Mouse (Mus musculus) kidney, adult 18-20 months (tissue): Measurements from ENCODE around the gene 1700020D05Rik.
"Not testable (repeated sequence)": the region's sequence is repeated elsewhere in the genome, so short reads cannot be mapped to it uniquely, and the experiment has no call there.

Experiments used
- DNase-seq: peaks from one replicate; pipeline ENCODE4 v3.0.0; 2021

Gene 1700020D05Rik

DNA sequence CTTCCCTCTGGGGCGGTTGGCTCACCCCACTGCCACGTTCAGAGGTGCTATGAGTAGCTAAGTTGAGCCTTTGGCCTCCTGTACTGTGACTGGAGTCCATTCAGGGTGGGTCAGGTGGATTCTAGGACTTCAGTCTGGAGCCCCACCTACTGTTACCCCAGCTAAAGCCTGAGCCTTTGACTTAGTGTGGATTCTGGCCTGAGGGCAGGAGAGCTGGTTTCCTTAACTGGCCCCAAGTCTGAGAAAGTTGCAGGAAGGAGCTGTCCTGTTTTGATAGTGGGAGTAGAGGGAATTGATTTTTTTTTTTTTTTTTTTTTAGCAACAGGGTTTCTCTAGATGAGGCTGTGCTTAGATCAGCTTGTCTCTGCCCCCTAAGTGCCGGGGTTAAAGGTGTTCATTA is 9.3 kb downstream of the 1700020D05Rik start:
- DNase-seq, result no peak

- DNase-seq, result not testable (repeated sequence)
Measured at GRCm38 (mm10) chr19:5493301-5493721, 10.3 kb downstream of the 1700020D05Rik start.

GRCm38 (mm10) chr19:5492641-5493040 is 10.9 kb downstream of the 1700020D05Rik start:
- no peak for DNase-seq

DNA sequence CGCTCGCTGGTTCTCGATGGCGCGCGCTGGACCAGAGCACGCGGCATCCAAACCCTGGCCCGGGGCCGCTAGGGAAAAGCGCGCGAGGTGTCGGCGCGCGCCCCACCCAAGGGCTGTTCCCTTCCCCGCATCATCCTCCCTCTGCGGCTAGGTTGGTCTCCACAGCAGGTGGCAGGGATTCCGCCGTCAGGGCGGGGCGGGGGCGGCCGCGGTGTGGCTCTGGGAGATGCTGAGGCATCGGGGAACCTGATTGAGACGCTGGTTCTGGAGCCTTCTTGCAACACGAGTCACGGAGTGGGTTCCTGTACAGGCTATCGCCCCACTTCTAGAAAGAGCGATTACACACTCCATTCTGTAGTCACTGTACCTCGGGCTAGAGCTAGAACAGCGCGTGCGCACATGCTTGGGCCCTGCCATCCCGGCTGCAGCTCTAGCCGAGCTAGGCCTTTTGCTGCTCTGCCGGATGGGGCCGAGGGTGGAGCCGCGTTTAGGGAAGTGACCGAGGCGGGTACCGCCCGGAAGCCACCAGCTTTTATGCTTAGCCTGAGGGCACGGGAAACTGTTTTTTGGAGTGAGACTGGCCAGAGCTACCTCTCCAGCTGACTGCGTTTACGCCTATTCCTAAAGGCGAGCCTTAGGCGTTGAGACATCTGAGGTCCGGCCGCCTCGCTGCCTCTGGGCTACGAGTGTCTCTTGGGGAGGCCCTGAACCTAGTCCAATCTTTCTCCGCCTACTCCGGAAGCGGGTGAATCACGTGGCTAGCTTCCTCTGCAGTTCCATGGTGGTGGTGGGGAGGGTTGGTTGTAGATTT is 12.5 kb downstream of the 1700020D05Rik start:
- DNase-seq, result peak; percentile 91

GRCm38 (mm10) chr19:5490313-5490897 is 13.2 kb downstream of the 1700020D05Rik start, which contains the start of gene Cfl1:
Cfl1 (plus strand) TSS chr19:5490455.
- DNase-seq, result peak; percentile 94

DNA sequence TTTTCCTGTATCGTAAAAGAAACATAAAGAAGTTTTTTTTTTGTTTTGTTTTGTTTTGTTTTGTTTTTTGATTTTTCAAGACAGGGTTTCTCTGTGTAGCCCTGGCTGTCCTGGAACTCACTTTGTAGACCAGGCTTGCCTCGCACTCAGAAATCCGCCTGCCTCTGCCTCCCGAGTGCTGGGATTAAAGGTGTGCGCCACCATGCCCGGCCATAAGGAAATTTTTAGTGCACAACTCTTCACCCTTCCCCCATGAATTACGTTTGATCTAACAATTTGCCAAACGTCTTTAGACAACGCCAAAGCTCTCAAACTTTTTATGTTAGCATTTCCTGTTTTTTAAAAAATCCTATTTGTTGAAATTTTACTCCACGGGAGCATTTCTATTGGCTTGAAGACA is 13.9 kb downstream of the 1700020D05Rik start:
- DNase-seq, result not testable (repeated sequence)

DNA sequence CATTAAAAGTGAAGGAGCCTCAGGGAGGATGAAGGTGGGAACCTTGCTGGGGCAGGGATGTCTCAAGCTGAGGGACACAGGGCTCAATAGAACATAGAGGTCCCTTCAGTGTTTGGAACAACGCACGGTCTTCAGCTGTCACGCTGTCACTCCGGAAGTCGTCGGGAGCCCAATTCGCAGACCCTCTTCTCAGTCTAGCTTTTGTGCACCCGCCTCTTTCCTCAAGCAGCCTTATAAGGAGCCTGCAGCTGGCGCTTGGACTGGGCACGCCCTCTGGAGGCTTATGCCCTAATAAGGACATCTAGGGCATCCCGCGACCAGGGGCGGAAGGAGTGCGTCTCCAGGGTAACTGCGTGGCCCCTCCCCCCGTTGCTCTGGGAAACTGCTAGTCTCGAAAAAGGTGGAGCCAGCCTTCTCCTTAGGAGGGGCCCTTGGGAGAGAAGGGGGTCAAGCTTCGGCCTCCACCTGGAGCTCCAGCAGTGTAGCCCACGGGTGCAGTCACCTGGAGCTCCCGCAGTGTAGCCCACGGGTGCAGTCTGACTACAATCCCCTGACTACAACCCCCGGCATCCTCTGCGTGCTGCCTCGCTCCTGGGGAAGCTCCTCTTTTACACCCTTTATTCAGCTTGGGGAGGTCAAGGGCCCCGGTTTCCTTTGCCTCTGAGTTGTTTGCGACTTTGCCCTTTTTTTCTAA is 14.6 kb downstream of the 1700020D05Rik start:
- peak; percentile 99 for DNase-seq

DNA sequence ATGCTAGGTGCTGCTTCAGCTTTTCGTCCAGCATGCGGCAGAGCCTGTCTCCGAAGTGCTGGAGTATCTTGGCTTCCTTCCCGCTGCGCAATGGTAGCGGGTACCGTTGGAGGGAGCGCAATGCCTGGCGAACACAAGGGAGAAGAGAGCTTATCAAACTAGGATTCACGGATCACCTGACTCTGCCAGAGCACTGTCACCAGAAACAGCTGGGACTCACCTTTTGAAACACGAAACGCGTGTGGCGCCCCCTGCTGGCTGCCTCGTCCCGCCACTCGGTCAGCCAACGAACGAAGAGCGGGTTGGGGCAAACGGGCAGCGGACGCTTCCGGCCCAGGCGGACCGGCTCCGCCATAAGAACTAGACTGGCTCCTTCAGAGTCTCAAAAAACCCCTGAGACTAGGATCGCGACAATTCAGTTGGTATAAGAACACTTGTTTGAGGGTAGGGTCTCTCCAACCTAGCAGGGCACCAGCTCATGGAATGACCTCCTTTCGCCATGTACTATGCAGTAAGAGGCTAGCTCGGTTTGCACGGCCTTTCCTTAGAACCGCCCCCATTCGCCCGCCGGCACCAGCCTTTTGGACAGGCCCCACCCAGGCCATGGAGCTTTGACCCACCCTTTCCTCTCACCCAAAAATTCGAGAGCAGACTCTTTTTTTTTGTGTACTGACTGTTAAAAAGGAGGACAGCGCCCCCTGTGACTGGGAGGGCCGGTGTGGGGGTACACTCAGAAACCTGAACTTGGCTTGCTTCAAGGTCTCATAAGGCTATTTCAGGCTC is 15.6 kb downstream of the 1700020D05Rik start, which contains the start of gene Mus81:
Mus81 (minus strand) TSS at position 635 of the 783 bp plus-strand sequence.
- peak; percentile 97 for DNase-seq

GRCm38 (mm10) chr19:5486771-5487170 is 16.8 kb downstream of the 1700020D05Rik start:
- no peak for DNase-seq

GRCm38 (mm10) chr19:5486286-5486685 is 17.3 kb downstream of the 1700020D05Rik start:
- DNase-seq, result no peak

- DNase-seq, result no peak
Measured at GRCm38 (mm10) chr19:5485821-5486220, 17.8 kb downstream of the 1700020D05Rik start.

- no peak for DNase-seq
Measured at GRCm38 (mm10) chr19:5485371-5485770, 18.2 kb downstream of the 1700020D05Rik start.

GRCm38 (mm10) chr19:5484496-5484895 is 19.1 kb downstream of the 1700020D05Rik start:
- no peak for DNase-seq

DNA sequence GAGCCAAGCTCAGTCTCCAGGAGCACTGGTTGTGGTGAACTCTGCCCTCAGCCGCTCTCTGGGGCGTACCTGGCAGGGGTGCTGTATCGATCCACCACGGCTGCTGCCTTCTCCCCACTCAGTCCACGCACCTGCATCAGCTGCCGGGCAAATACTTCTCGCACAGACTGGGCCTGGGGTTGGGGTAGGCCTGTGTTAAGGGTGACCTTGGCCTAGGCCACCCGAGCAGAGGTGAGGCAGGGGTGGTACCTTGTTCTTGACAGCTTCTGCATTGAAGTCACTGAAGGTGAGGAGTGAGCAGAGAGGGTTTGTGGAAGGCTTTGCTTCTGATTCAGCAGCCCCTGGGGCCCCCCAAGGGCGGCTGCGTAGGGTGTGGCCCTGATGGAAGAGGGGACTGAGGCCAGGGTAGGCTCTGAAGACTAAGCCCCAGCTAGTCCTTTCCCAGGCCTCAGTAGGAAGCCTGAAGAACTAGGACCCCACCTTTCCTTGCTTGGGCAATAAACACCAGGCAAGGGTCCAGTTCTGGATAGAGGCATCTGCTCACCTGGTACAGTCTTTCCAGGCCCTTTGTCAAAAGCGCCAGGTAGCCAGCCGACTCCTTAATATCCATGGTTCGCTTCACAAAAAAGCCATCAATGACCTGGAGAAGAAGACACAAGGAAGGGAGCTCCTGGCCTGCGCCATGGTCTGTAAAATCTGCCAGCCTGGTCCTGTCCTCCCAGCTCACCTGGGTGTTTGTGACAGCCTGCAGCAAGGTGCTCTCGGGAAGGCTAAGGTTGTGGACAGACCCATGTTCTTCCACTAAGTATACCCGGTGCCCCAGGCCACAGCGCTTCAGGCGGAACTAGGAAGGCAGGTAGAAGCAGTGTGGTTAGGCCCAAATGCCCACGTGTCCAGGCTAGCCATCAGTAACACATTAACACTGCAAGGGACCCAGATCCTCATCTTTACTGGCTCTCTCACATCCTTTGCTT is 19.9 kb downstream of the 1700020D05Rik start:
- DNase-seq, result no peak

DNA sequence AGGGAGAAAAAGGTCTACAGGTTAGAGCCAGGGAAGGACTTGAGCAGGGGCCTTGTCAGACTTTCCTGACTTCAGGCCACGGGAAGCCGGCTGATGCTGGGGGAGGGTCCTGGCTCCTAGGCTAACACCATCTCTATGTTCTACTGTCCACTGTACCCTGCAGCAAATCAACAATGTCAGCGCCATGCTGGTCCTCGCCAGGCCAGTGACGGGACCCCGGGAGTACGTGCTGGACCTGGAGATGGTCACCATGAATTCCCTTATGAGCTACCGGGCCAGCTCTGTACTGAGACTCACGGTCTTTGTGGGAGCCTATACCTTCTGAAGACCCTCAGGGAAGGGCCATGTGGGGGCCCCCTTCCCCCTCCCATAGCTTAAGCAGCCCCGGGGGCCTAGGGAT is 22.2 kb downstream of the 1700020D05Rik start:
- no peak for DNase-seq

DNA sequence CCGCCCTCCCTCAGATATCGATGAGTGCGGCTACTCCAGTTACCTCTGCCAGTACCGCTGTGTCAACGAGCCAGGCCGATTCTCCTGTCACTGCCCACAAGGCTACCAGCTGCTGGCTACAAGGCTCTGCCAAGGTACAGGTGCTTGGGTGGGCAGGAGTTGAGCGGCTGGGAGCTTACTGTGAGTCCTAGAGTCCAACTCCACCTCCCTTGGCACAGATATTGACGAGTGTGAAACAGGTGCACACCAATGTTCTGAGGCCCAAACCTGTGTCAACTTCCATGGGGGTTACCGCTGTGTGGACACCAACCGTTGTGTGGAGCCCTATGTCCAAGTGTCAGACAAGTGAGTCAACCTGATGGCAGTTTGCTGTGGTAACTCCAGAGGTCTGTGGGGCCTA is 23.6 kb downstream of the 1700020D05Rik start:
- no peak for DNase-seq

GRCm38 (mm10) chr19:5477668-5478300 is 25.8 kb downstream of the 1700020D05Rik start:
- no peak for DNase-seq

GRCm38 (mm10) chr19:5477004-5477667 is 26.5 kb downstream of the 1700020D05Rik start:
- DNase-seq, result no peak

GRCm38 (mm10) chr19:5475069-5475714 is 28.4 kb downstream of the 1700020D05Rik start:
- DNase-seq, result no peak
